Mouse (Mus musculus) ES-E14 (cell line): Measurements from ENCODE around the gene Brms1. TPM values are rescaled to one million over a fixed set of nuclear protein-coding genes. Genes with fewer than 3 reads are reported as not detected.

ENCODE experiments used
- DNase-seq: peaks from one replicate; pipeline ENCODE4 v3.0.0-alpha.2; 2013; ENCODE audit warnings: low read depth, low spot score
- H3K27ac ChIP-seq: 2 replicates; pipeline ENCODE4 v1.5.1; 2012; ENCODE audit warnings: low read depth, mild to moderate bottlenecking, low read length, moderate library complexity, mixed read lengths; ENCODE audit not compliant: poor library complexity, insufficient read depth, severe bottlenecking
- H3K36me3 ChIP-seq: 2 replicates; pipeline ENCODE4 v1.6.1; 2012; ENCODE audit warnings: mild to moderate bottlenecking, low read length, moderate library complexity, mixed read lengths; ENCODE audit not compliant: control insufficient read depth, poor library complexity, insufficient read depth, severe bottlenecking
- H3K4me1 ChIP-seq, 2 experiments: fragments of 150-350 bp in 1 of 2; sonication (generic) in 1 of 2; 2 replicates each; pipeline ENCODE4 v1.6.1; 2012; ENCODE audit warnings: low read length in 2 of 2, mild to moderate bottlenecking in 1 of 2, mixed read lengths in 1 of 2; ENCODE audit not compliant: control insufficient read depth in 2 of 2, insufficient read depth in 2 of 2, poor library complexity in 1 of 2
- H3K4me3 ChIP-seq, 2 experiments: fragments of 150-350 bp in 1 of 2; sonication (generic) in 1 of 2; 2 replicates each; pipeline ENCODE4 v1.5.1; 2012; ENCODE audit warnings: low read length in 2 of 2, low read depth in 1 of 2, mild to moderate bottlenecking in 1 of 2, mixed read lengths in 1 of 2; ENCODE audit not compliant: insufficient read depth in 1 of 2, poor library complexity in 1 of 2, severe bottlenecking in 1 of 2
- H3K9ac ChIP-seq: 2 replicates; pipeline ENCODE4 v1.6.1; 2012; ENCODE audit warnings: low read depth, mild to moderate bottlenecking, low read length, mixed read lengths; ENCODE audit not compliant: poor library complexity, insufficient read depth, severe bottlenecking
- H3K9me3 ChIP-seq: fragments of 150-350 bp; sonication (generic); 2 replicates; pipeline ENCODE4 v1.6.1; 2012; ENCODE audit warnings: low read depth, mild to moderate bottlenecking, low read length; ENCODE audit not compliant: control insufficient read depth, insufficient read depth
- CHD2 ChIP-seq: IDR thresholded peaks from 2 replicates; pipeline ENCODE4 v1.6.1; 2014; ENCODE audit warnings: mild to moderate bottlenecking, low read depth, low read length, inconsistent platforms
- HCFC1 ChIP-seq: IDR thresholded peaks from 2 replicates; pipeline ENCODE4 v1.6.1; 2012; ENCODE audit warnings: low read length, inconsistent platforms, borderline replicate concordance; ENCODE audit not compliant: insufficient read depth
- MAFK ChIP-seq: IDR thresholded peaks from 2 replicates; pipeline ENCODE4 v1.6.1; 2014; ENCODE audit warnings: mild to moderate bottlenecking, low read depth, low read length, inconsistent platforms; ENCODE audit not compliant: insufficient read depth
- ZC3H11A ChIP-seq: IDR thresholded peaks from 2 replicates; pipeline ENCODE4 v1.6.1; 2012; ENCODE audit warnings: low read depth, mild to moderate bottlenecking, inconsistent platforms, low read length, borderline replicate concordance
- ZNF384 ChIP-seq: IDR thresholded peaks from 2 replicates; pipeline ENCODE4 v1.6.1; 2012; ENCODE audit warnings: low read depth, low read length, inconsistent platforms
- in situ Hi-C, 2 experiments: fragments of 600-800 bp; cut with MboI; formaldehyde crosslinking; loops; one replicate each; pipeline ENCODE4 v1.15.1; 2025; ENCODE audit warnings: low sequenced_read_pairs in 2 of 2, inconsistent platforms in 1 of 2; ENCODE audit not compliant: unreplicated experiment in 2 of 2
- total RNA-seq: library from RNA; depleted of rRNA; stranded (reverse); fragments of 300-350 nt; gene quantifications from 2 replicates; pipeline ENCODE4 v1.2.3, GENCODE M21; 2012

The Brms1 gene
- total RNA-seq, 1 experiment = 24.1 TPM

DNA sequence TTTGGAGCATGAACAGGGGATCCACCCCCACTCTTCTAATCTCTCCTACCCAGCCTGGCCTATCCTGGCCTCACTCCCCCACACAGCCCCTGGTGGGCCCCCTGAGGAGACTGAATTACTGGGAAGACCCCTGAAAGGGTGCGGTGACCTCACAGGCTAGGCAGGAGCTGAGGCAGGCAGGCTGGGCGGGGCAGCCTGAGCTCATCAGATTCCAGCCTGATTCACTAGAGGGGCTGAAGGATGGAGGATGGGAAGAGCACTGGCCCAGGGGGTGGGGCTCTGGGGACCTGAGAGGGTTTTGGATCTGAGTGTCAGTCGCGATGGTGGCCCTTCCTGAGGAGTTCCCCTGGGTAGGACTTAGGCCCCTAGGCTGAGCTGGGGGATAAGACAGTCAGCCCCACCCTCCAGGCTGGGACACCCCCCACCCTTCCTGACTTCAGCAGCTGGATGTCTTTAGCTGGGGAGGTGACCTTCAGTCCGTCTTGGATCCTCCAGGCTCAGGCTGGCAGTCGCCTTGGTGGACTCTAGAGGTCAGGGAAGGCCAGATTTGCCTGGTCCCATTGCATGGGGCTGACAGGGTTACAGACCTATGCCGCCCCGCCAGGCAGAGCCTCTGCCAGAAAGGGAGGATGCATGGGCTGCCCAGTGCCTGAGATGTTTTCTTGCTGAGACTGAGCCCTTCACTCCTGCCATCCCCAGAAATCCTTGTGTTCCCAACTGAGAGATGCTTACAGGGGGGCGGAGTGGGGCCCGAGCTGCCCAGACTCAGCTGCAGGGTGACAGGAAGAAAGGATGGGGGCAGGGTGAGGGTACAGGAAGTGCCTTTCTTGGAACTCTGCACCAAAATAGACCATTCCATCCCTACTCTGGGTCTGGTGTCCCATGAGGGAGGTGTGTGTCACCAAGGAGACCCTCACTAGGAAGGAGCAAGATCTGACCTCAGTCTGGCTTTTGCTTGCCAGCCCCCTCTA is 17.9 kb downstream of the Brms1 start:
- Histone ChIP-seq H3K27ac (peak overlapping the region; percentile 83), H3K36me3 (peaks cover 4% of the 10 kb centered on the region; the same call in 1 of the 2 replicates), H3K9ac (peak overlapping the region; percentile 23; the same call in 1 of the 2 replicates), H3K9me3 (no peaks in the 10 kb centered on the region), H3K4me3 (peak overlapping the region in 1 of 2 experiments; percentile 20; a peak in 1 of 4 replicates), H3K4me1 (peaks cover 15 to 49% of the 10 kb centered on the region in 2 experiments)
- TF ChIP-seq CHD2 (no peak), ZC3H11A (no peak), MAFK (no peak), HCFC1 (no peak), ZNF384 (no peak)
- peak; percentile 83 for DNase-seq
- in situ Hi-C loops = no loop called here

DNA sequence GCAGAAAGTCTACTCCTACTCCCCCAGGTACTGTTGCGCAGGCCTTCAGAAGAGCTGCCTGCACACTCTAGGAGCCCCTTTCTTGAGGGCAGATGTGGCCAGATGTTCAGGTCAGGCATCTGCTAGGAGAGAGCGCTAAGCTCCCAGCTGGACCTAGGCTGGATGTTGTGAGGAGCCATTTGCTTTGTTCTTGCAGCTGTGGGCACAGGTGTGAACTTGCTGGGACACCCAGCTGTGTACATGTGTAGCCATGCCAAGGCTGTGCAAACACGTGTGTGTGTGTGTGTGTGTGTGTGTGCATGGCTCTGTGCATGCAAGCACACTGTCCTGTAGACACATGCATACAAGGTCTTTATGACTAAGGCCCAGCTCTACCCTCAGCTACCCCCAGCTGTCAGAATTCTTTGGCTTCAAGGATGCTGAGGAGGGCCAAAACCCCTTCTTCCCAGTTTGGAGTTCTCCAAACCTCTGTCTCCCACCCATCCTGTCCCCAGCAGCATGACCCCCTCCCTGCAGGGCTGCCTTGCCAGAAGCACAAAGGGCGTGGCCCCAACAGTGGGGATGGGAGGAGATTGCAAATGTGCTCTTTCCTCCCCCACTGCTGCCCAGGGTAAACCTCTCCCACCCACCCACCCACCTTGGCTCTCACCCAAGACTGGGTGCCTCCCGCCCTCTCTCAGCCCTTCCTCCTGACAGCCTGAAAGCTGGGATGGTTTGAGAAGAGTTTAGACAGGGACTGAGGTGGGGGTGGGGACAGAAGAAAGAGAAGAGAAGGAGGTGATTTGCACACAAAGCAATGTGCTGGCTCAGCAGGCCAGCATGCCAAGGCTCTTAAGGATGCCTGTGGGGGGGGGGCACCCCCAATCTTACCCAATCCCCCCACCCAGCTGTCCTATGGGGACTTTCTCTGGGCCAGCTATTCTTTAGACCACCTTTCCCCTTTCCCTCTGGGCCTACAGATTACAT is 19.5 kb downstream of the Brms1 start:
- no peak for DNase-seq
- in situ Hi-C loops = no loop called here
- no peak overlapping the region for H3K4me3 ChIP-seq

DNA sequence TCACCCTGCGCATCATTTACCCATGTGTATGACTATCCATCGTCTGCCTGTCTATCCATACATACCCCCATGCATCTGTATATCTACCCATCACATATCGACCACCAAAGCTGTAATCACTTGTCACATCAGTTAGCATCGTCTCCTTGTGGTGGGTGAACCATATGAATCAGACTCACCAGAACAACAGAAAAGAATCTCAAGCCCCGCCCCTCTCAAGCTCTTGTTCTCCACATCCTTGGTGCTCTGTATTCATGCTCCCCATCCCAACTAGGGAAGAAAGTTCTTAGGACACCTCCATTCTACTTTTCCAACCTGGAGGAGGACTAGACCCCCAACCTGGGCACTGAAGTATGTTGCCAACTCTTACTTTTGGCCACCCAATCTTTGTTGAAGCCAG is 20.9 kb downstream of the Brms1 start:
- DNase-seq = no peak
- no peak overlapping the region for H3K4me3 ChIP-seq
- H3K36me3 ChIP-seq = no peaks in the 10 kb centered on the region
- H3K9me3 ChIP-seq = no peaks in the 10 kb centered on the region
- in situ Hi-C loops = no loop called here
- H3K9ac ChIP-seq = no peak overlapping the region
- no peak overlapping the region for H3K27ac ChIP-seq
- TF ChIP-seq ZC3H11A = no peak
- no peak for TF ChIP-seq MAFK
- TF ChIP-seq HCFC1 = no peak
- no peak for TF ChIP-seq CHD2
- TF ChIP-seq ZNF384 = no peak
- H3K4me1 ChIP-seq = peaks cover 15 to 51% of the 10 kb centered on the region in 2 experiments

More for the DNA sequence above, 19.5 kb downstream of the Brms1 start:
- no peak for TF ChIP-seq ZNF384
- peak; percentile 56; the same call in 1 of the 2 replicates for TF ChIP-seq MAFK
- H3K27ac ChIP-seq = peak overlapping the region; percentile 59; the same call in 1 of the 2 replicates
- H3K36me3 ChIP-seq = no peaks in the 10 kb centered on the region
- no peaks in the 10 kb centered on the region for H3K9me3 ChIP-seq
- H3K9ac ChIP-seq = peak overlapping the region; percentile 21; the same call in 1 of the 2 replicates
- peaks cover 15 to 49% of the 10 kb centered on the region in 2 experiments for H3K4me1 ChIP-seq

DNA sequence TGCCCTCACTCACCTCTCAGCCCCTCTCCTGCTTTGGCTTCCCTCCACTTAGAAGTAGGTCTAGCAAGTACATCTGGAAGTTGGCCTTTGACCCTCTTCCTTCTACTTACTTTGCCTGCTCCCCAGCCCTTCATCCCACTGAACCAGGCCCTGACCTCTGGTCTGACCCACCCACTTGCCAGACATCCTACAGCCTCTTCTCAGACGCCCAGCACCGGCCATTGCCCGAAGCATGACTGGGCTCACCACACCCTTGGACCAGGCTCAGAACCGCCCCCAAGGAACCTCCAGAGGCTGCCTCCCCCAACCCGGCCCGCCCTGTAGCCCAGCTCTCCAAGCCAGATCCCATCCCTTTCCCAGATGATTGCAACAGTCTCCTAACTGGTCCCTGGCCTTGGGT is 21.3 kb downstream of the Brms1 start:
- no peak for TF ChIP-seq CHD2
- TF ChIP-seq MAFK = no peak
- no peak for TF ChIP-seq ZNF384
- TF ChIP-seq HCFC1 = no peak
- TF ChIP-seq ZC3H11A = no peak
- in situ Hi-C loops = no loop called here
- no peak overlapping the region for H3K27ac ChIP-seq

More for the DNA sequence above, 21.3 kb downstream of the Brms1 start:
- H3K9me3 ChIP-seq = no peaks in the 10 kb centered on the region
- no peak overlapping the region for H3K4me3 ChIP-seq
- DNase-seq = no peak
- no peaks in the 10 kb centered on the region for H3K36me3 ChIP-seq
- H3K9ac ChIP-seq = no peak overlapping the region
- peaks cover 14 to 54% of the 10 kb centered on the region in 2 experiments for H3K4me1 ChIP-seq
